Mouse (Mus musculus): Measurements from ENCODE around the gene Zc3h4. TPM values are rescaled to one million over a fixed set of nuclear protein-coding genes. Genes with fewer than 3 reads are reported as not detected.

Gene Zc3h4
- polyA plus RNA-seq, 1 experiment from 2014 or later = 14.6 TPM

GRCm38 (mm10) chr7:16477628-16478027 lies 76.9 kb downstream of the Zc3h4 start, which contains the start of gene Npas1:
Gene Npas1, minus strand, starts transcription at chr7:16477728.
- 90% methylated on average over 8 of the region's 8 CpGs for WGBS
- H3K27ac ChIP-seq (replicated peaks; ENCODE audit: low read depth, low read length) = no peak within 1 kb of the TSS
- DNase-seq (ENCODE audit: low spot score) (no peak), ATAC-seq (replicated peaks; ENCODE audit: insufficient number of reproducible peaks, low FRiP score, low TSS enrichment, low read depth) (no peak)
- peak within 1 kb of the TSS; percentile 57 for H3K4me2 ChIP-seq (ENCODE audit: low read depth, low read length)
- H3K36me3 ChIP-seq (replicated peaks; ENCODE audit: control insufficient read depth, insufficient read depth, low read depth, low read length) = no peaks in the 10 kb centered on the region
- peaks cover 49% of the 10 kb centered on the region for H3K27me3 ChIP-seq (ENCODE audit: control insufficient read depth, insufficient read depth, low read length)
- H3K4me1 ChIP-seq (ENCODE audit: control insufficient read depth, insufficient read depth, low read length) = peaks cover 3% of the 10 kb centered on the region; the same call in 1 of the 2 replicates
- H3K9me3 ChIP-seq (replicated peaks; ENCODE audit: control insufficient read depth, low read length) = no peaks in the 10 kb centered on the region
- H3K4me3 ChIP-seq (ENCODE audit: low read depth, low read length) = peak within 1 kb of the TSS; percentile 32
- H3K9ac ChIP-seq (replicated peaks; ENCODE audit: low read length) = no peak within 1 kb of the TSS

Other genes with a start within 250 kb of the Zc3h4 start
- gene Meis3, start 225.8 kb upstream of the Zc3h4 start, polyA plus RNA-seq (2014; fragmentation: Nextera tagmentation; extraction: Ambion mirVana) = 34.0 and 47.1 TPM in 2 replicates
- 6.6 and 9.9 TPM in 2 replicates for gene Dhx34, start 178.9 kb upstream of the Zc3h4 start, polyA plus RNA-seq (2014; fragmentation: Nextera tagmentation; extraction: Ambion mirVana)
- gene C5ar2, start 156.8 kb upstream of the Zc3h4 start, polyA plus RNA-seq (2014; fragmentation: Nextera tagmentation; extraction: Ambion mirVana) = 0.14 TPM in 1 of 2 replicates, not detected in the other
- 0.71 and 1.00 TPM in 2 replicates for gene C5ar1, start 141.4 kb upstream of the Zc3h4 start, polyA plus RNA-seq (2014; fragmentation: Nextera tagmentation; extraction: Ambion mirVana)
- 9.3 TPM in 2 replicates for gene Inafm1, start 127.3 kb upstream of the Zc3h4 start, polyA plus RNA-seq (2014; fragmentation: Nextera tagmentation; extraction: Ambion mirVana)
- gene Ccdc9, start 114.1 kb upstream of the Zc3h4 start, polyA plus RNA-seq (2014; fragmentation: Nextera tagmentation; extraction: Ambion mirVana) = 16.2 and 16.7 TPM in 2 replicates
- gene Bbc3, start 92.5 kb upstream of the Zc3h4 start, polyA plus RNA-seq (2014; fragmentation: Nextera tagmentation; extraction: Ambion mirVana) = 4.6 and 5.9 TPM in 2 replicates
- 433 and 434 TPM in 2 replicates for gene Sae1, start 13.1 kb upstream of the Zc3h4 start, polyA plus RNA-seq (2014; fragmentation: Nextera tagmentation; extraction: Ambion mirVana)
- gene Tmem160, start 51.9 kb downstream of the Zc3h4 start, polyA plus RNA-seq (2014; fragmentation: Nextera tagmentation; extraction: Ambion mirVana) = 50.7 and 60.0 TPM in 2 replicates
- gene Npas1, start 76.8 kb downstream of the Zc3h4 start, polyA plus RNA-seq (2014; fragmentation: Nextera tagmentation; extraction: Ambion mirVana) = 0.21 and 0.25 TPM in 2 replicates
- gene Arhgap35, start 214.1 kb downstream of the Zc3h4 start, polyA plus RNA-seq (2014; fragmentation: Nextera tagmentation; extraction: Ambion mirVana) = 32.6 and 34.3 TPM in 2 replicates

Data from embryonic facial prominence, embryonic 11.5 days (tissue).